Mouse (Mus musculus) liver, embryonic 13.5 days (tissue): ENCODE results near the gene Tpst2. TPM values are rescaled to one million over a fixed set of nuclear protein-coding genes. Genes with fewer than 3 reads are reported as not detected.
A peak's percentile ranks its signal among the peaks of the same experiment; 100 is the strongest.

ENCODE experiments used
- ATAC-seq: fragments of 200-750 bp; cut with Nextera tagmentation; 2 replicates; pipeline ENCODE4 v1.8.0; 2017; ENCODE audit warnings: low read depth, mild to moderate bottlenecking, moderate number of reproducible peaks, moderate library complexity
- DNase-seq: peaks from one replicate; pipeline ENCODE4 v3.0.0; 2022
- H3K27ac ChIP-seq: fragments of 300-500 bp; sonication (generic); 2 replicates; pipeline ENCODE4 v1.5.1; 2015; ENCODE audit warnings: moderate library complexity, mild to moderate bottlenecking, inconsistent platforms
- H3K27me3 ChIP-seq: fragments of 300-500 bp; sonication (generic); 2 replicates; pipeline ENCODE4 v1.6.1; 2015; ENCODE audit warnings: mild to moderate bottlenecking, inconsistent platforms
- H3K36me3 ChIP-seq: fragments of 300-500 bp; sonication (generic); 2 replicates; pipeline ENCODE4 v1.6.1; 2015; ENCODE audit warnings: mild to moderate bottlenecking, inconsistent platforms
- H3K4me1 ChIP-seq: fragments of 300-500 bp; sonication (generic); replicated peaks from 2 replicates; pipeline ENCODE4 v1.6.1; 2015; ENCODE audit warnings: inconsistent platforms
- H3K4me2 ChIP-seq: fragments of 300-500 bp; sonication (generic); 2 replicates; pipeline ENCODE4 v1.6.1; 2015; ENCODE audit warnings: inconsistent platforms, mild to moderate bottlenecking, moderate library complexity
- H3K4me3 ChIP-seq: fragments of 300-500 bp; sonication (generic); replicated peaks from 2 replicates; pipeline ENCODE4 v1.5.1; 2015; ENCODE audit warnings: mild to moderate bottlenecking, inconsistent platforms
- H3K9ac ChIP-seq: fragments of 300-500 bp; sonication (generic); 2 replicates; pipeline ENCODE4 v1.6.1; 2015; ENCODE audit warnings: mild to moderate bottlenecking, inconsistent platforms
- H3K9me3 ChIP-seq: fragments of 300-500 bp; sonication (generic); replicated peaks from 2 replicates; pipeline ENCODE4 v1.6.1; 2016; ENCODE audit warnings: inconsistent platforms
- WGBS: fragments of 180-500 bp; shearing (Covaris S2); methylation state at CpG from one replicate; pipeline ENCODE4 v1.1.7; 2015; ENCODE audit not compliant: insufficient replicate concordance; 5-methylcytosine and 5-hydroxymethylcytosine counted together
- polyA plus RNA-seq: library from polyadenylated mRNA; unstranded; fragments of >200 nt; fragmentation: Nextera tagmentation; extraction: Ambion mirVana; gene quantifications from 2 replicates; pipeline ENCODE4 v1.2.1, GENCODE M21; 2015

Tpst2 gene
- polyA plus RNA-seq, 1 experiment from 2014 or later: 36.0 TPM

GRCm38 (mm10) chr5:112359520-112359919, 83.0 kb downstream of the Tpst2 start:
- H3K36me3 ChIP-seq: peaks cover 48% of the 10 kb centered on the region
- H3K9ac ChIP-seq: peak overlapping the region; percentile 62
- DNase-seq: peak; percentile 63
- peaks cover 6% of the 10 kb centered on the region; the same call in 1 of the 2 replicates for H3K9me3 ChIP-seq
- peak overlapping the region; percentile 28; the same call in 1 of the 2 replicates for H3K4me3 ChIP-seq
- WGBS: 22% methylated on average over 4 of the region's 4 CpGs
- peak overlapping the region; percentile 88 for H3K27ac ChIP-seq
- H3K4me2 ChIP-seq: peak overlapping the region; percentile 52
- H3K27me3 ChIP-seq: no peaks in the 10 kb centered on the region
- ATAC-seq: peak; percentile 91
- H3K4me1 ChIP-seq: peaks cover 65% of the 10 kb centered on the region

DNA sequence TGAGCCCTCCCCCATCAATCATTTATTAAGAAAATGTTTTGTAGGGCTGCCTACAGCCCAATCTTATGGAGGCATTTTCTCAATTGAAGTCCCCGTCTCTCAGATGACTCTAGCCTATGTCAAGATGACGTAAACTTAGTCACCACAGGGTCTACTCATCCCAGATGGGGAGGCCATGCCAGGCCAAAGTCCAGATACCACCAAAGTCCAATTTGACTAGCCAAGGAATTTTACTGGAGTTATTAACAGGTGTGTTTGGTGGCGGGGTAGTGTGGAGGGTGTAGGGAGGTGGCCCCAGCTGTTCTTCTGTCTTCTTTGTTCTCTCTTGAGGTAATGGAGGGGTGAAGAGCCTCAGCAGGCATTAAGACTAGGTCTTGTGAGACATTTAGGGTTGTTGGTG, 83.6 kb downstream of the Tpst2 start:
- Histone ChIP-seq H3K4me2 (peak overlapping the region; percentile 52), H3K4me1 (peaks cover 64% of the 10 kb centered on the region), H3K36me3 (peaks cover 50% of the 10 kb centered on the region), H3K27ac (peak overlapping the region; percentile 88), H3K9me3 (peaks cover 6% of the 10 kb centered on the region; the same call in 1 of the 2 replicates), H3K9ac (peak overlapping the region; percentile 44; the same call in 1 of the 2 replicates), H3K4me3 (no peak overlapping the region), H3K27me3 (no peaks in the 10 kb centered on the region)
- 71% methylated on average over 3 of the region's 3 CpGs for WGBS
- ATAC-seq (no peak), DNase-seq (no peak)

DNA sequence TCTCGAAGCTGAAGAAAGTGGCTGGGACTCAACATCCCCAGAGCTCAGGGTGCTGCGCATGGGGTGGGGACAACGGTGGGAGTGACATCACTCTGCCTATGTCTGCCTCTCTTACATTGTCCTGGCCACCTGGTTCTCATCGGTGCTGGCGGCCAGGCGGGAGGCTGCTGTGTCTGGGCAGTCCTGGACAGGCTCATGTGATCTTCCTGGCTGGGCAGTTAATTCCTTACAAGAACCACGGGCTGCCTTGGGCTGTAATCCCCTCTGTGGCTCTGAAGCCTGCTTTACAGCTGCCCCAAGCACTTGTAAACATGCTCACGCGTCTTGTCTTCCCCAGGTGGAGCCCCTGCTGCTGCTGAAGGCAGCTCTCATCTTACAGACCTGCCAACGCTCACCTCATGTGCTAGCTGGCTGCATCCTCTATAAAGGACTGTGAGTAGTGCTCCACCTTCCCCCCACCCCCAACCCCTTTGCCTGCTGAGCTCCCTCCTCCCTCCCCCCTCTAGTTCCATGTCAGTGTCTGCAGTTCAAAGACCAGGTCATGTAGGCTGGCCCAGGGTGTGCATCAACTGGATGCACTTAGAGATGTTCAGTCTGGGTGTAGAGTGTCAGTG, 87.8 kb downstream of the Tpst2 start:
- DNase-seq (no peak), ATAC-seq (no peak)
- no peak overlapping the region for H3K4me3 ChIP-seq
- peaks cover 6% of the 10 kb centered on the region; the same call in 1 of the 2 replicates for H3K9me3 ChIP-seq
- WGBS: 73% methylated on average over 10 of the region's 10 CpGs
- no peak overlapping the region for H3K9ac ChIP-seq
- peaks cover 62% of the 10 kb centered on the region for H3K36me3 ChIP-seq
- H3K27ac ChIP-seq: no peak overlapping the region
- H3K4me1 ChIP-seq: peaks cover 27% of the 10 kb centered on the region
- no peaks in the 10 kb centered on the region for H3K27me3 ChIP-seq
- H3K4me2 ChIP-seq: no peak overlapping the region

Other genes starting within 250 kb of the Tpst2 start
- 0.33 and 0.60 TPM in 2 replicates for gene Cryba4, start 24.2 kb upstream of the Tpst2 start, polyA plus RNA-seq
- gene Crybb1, start 20.9 kb upstream of the Tpst2 start, polyA plus RNA-seq: 0.23 and 0.30 TPM in 2 replicates
- 14.1 and 15.7 TPM in 2 replicates for gene Tfip11, start 49.7 kb downstream of the Tpst2 start, polyA plus RNA-seq
- 15.8 and 20.2 TPM in 2 replicates for gene Srrd, start 66.3 kb downstream of the Tpst2 start, polyA plus RNA-seq
- gene Hps4, start 66.4 kb downstream of the Tpst2 start, polyA plus RNA-seq: 12.1 and 13.4 TPM in 2 replicates
- 0.08 and 0.38 TPM in 2 replicates for gene Gm6583, start 79.3 kb downstream of the Tpst2 start, polyA plus RNA-seq
- 0.30 and 0.46 TPM in 2 replicates for gene Asphd2, start 118.2 kb downstream of the Tpst2 start, polyA plus RNA-seq
- gene Gm6588, start 172.7 kb downstream of the Tpst2 start, polyA plus RNA-seq: not detected in 2 replicates